Mouse (Mus musculus) embryonic stem cell, embryonic (primary cell): ENCODE measurements around the gene Dab2.

Experiments used
- CTCF ChIA-PET, 4 experiments: fragments of 300-600 bp in 2 of 4; fragments of 350-600 bp in 2 of 4; sonication (Branson Sonifier 250); formaldehyde crosslinking; loops; one replicate each; lab custom pipeline; 2022; ENCODE audit warnings: inconsistent platforms in 2 of 4; lab: Charles Lee
- POLR2A ChIA-PET, 4 experiments: fragments of 300-600 bp in 2 of 4; fragments of 350-600 bp in 2 of 4; sonication (Branson Sonifier 250); formaldehyde crosslinking; loops; one replicate each; lab custom pipeline; 2022; ENCODE audit warnings: antibody characterized with exemption in 4 of 4, inconsistent platforms in 1 of 4; lab: Charles Lee

Dab2 gene

DNA sequence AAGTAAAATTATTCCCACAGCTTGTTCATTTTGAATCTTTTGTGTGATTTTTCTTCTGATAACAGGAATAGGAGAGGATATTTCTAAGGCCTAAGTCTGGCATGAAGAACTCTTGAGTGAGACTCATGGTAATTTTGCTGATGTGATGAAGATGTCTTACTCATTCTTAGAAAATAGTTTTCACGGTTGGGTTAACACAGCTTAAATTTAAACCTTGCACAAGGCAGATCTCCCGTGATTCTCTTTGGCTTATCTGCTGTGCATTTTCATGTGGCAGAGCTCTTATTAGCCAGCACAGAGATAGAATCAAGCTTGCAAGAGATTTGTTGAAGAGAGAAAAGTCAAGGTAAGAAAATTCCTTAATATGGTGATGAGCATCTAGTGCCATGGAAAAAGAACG lies at the start of gene Dab2:
Dab2 (plus strand) TSS at position 235 of the 400 bp plus-strand sequence.
- ChIA-PET POLR2A (interaction anchor here in 1 of 4 experiments (1.3 kb wide), 1 partner anchor 10 kb away, joined by 3 read pairs; no protein-coding TSS in a partner anchor), CTCF (interaction anchor here in 2 of 4 experiments (0.6 kb wide), 2 partner anchors 609 to 1687 kb away, joined by 3 read pairs; no protein-coding TSS in a partner anchor)

DNA sequence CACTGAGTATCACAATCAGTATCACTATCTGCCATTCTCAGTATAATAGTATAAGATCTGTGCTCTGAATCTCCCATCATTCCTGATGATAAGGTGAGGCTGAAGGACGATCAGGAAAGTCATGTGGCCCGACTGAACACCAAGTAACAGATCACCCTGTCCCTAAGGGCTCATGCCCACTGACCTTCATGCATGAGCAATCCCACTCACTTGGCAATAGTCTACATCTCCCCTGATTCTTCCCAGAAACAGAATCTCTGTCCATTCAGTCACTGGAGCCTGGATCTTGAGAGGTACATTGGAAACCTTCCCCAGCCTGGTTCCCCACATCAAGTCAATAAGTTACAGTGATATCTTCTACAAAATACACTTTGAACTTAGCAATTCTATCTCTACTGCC lies 46.1 kb upstream of the Dab2 start:
- CTCF ChIA-PET = no interaction called here
- POLR2A ChIA-PET = no interaction called here

DNA sequence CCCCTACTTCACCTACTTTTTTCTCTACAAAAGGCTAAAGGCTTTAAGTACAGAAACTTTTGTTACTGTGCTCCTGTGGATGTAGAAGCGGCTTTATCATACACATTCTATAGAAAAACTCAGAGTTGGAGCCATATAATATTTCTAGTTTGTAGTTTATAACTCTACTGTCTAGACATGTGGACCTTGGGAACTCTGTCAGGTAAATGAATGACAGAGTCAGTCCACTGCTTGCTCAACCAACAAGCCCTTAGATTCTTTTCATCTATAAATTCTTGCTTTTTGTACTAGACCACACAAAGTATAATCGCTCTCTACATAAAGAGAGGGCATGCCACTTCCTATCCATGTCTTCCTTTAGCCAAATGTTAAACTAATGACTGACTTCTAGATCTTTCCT lies 45.2 kb upstream of the Dab2 start:
- ChIA-PET POLR2A (no interaction called here), CTCF (no interaction called here)

DNA sequence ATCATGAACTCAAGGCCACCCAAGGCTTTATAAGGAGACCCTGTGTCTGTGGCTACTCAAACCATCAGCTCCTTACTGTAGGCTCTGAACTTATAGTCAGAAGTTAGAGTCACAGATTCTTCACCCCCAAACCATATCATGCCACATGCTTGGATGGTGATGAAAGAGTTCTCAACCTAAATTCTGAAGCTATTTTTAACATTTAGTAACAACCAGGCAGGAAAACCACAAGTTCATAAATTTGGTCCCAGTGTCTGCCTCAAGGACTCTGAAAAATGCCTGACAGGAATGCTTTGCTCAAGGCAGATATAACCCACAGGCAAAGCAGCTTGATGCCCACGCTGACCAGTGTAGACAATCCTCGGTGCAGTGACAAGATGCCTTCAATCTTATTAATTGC lies 42.5 kb upstream of the Dab2 start:
- POLR2A ChIA-PET = no interaction called here
- CTCF ChIA-PET = no interaction called here

DNA sequence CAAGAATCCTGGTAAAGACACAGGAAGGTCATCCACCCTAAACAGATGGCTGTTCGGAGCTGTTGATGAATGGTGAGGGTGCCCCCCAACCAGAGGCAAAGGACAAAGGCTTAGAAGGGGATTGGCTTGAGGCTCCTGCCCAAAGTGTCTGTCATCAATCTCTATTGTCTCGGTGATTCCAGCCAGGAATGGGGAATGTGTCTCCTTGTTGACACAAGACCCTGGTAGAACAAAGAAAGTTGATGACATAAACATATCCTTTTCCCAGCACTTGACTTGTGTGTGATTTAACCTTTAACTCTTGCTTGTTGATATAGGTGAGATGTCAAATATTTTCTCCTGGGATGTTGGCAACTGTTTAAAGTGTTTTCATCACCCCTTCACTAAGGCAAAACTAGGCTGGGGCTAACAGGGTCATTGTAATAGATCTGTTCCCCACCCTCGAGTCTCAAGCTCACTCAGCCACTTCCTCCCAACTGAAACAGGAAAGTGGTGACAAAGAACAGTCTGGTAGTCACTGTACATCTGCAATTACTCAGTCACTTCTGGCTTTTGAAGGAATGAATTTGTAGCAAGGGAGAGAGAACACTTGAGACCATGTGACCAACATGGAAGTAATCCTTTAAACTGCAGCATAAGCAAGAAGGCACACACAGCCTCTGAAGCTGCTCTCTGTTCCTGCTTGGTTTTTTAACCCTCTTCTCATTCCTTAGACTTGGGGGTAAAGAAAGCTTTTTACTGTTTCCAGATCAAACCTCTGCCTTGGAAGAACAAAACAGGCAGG lies 39.4 kb upstream of the Dab2 start:
- ChIA-PET POLR2A (interaction anchor here in 1 of 4 experiments (0.6 kb wide), 1 partner anchor 722 kb away, joined by 4 read pairs; no protein-coding TSS in a partner anchor), CTCF (interaction anchor here in 2 of 4 experiments (0.6 to 1.1 kb wide), 2 partner anchors 22 to 266 kb away, joined by 3 read pairs; no protein-coding TSS in a partner anchor)

DNA sequence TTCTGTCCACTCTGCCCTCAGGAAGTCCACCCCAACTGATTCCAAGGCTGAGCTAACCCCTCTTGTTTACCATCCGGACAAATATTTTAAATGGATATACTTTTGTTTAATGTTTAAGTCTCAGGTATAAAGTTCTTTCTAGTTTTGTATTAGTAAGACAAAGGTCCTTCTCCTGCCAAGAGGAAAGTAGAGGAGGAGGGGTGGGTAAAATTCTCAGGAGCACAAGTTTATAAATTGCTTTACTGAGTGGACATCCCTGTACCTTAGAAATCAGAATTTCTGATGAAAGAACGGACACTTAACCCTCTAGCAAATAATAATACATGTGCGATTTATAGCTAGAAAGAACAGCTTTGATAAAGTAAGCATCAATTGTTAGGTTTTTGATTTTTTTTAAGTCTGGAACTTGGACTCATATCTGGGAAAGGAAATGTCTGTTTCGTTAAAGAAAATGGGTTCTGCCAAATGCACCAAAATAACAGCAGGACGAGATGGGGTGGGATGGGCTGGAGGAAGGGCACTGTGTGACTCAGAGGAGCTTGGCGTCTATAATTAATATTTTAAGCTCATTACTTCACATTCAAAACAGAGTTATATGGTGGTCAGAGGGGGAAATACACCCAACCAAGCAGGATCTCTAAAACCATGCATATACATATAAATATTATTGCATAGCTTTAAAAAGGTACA lies 38.7 kb upstream of the Dab2 start:
- ChIA-PET POLR2A (no interaction called here), CTCF (interaction anchor here in 1 of 4 experiments (0.5 kb wide), 1 partner anchor 23 kb away, joined by 3 read pairs; no protein-coding TSS in a partner anchor)

DNA sequence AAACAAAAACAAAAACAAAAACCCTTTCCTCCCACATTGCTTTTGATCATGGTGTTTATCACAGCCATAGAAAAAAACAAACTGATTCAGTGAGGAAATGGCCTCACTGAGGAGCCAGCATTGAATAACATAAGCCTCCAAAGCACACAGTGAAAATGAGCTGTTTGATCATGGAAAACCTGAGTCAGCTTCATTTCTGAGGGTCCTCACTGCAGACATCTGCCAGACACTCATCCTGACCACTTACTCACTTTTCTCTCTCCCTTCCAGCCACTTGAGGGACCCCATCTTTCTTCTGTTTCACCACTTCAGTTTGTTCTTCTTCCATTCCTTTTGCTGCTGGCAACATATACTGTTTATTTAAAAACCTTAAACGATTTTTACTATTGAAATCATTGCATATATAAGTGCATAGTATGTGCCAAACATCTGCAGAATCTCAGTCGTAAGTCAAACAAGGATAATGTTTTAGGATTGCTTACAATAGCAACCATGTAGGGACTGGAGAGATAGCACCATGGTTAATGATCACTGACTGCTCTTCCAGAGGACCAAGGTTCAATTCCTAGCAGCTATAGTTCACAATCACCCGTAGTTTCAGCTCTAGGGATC lies 32.3 kb upstream of the Dab2 start:
- ChIA-PET CTCF (no interaction called here), POLR2A (interaction anchor here in 1 of 4 experiments (1.4 kb wide), 1 partner anchor 9 kb away, joined by 3 read pairs; no protein-coding TSS in a partner anchor)

DNA sequence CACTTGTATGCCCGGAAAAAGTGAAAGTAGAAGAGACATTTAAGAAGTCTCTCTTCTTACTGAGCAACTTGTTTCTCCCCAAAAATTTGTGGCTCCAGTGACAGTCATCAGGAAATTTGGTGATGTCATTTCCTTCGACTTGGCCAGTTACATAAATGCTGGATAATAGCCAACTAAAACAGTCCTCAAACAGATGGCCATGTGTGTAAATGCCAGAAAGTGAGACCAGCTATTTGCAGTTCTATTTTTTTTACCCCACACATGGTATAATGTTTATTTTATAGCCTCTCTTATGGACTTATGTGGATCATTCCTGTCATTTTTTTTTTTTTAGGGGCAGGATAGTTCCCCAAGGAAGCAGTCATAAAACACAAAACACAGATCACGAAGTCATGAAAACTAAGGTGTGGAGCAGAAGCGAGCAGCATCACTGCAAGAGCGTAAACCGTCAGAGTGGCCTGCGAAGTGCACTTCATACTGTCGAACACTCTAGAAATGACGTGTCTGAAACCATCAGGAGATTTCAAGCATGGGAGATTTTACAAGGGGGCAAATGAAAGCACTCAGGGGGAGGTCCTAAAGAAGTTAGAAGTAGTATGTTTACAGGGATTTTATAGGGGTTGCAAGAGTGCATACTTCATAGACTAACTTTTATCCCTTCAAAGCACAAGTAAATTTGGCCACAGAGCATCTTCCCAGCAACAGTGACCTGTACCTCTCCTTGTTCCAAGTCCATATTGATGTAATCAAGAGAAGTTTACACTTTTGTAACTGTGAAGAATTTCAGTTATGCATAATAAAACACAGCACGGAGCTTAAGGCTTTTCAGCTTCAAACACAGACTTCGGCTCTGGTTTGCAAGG lies 20.8 kb upstream of the Dab2 start:
- POLR2A ChIA-PET = no interaction called here
- CTCF ChIA-PET = no interaction called here

DNA sequence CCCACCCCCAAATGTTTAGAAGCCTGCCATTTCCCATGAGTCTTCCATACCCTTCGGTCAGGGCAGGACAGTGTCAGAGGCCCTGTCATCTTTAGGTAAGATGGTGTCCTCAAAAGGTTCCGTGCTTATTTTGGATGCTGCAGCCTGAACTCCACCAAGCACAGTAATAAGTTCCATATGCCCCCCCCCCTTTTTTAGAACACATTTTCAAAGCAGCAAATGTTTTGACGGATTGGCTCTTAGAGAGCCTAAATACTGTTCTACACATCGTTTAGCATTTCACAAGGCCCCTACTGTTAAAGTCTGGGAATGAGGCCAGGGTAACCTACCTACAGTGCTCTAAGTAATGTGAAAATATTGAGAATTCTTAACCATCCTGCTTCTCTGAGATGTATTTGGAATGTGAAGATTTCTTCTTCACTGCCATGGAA lies 19.6 kb upstream of the Dab2 start:
- ChIA-PET CTCF (no interaction called here), POLR2A (no interaction called here)

DNA sequence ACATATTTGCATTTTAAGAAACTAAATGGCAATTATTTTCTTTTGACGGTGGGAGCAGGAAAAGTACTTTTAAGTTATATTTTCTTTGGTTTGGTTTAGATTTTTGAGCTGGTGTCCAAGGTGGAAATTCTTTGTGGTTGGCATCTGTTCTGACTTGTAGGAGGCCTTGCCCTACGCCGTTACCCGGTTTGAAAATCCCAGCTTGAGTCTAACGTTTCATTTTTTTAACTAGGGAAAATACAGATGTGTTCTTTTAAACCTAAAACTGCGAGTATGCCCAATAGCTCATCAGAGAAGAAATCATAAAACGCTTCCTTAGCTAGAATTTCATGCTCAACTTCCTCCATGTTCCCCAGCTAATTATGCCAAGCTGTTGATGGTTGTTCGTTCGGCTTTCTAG lies 16.3 kb upstream of the Dab2 start:
- CTCF ChIA-PET = no interaction called here

DNA sequence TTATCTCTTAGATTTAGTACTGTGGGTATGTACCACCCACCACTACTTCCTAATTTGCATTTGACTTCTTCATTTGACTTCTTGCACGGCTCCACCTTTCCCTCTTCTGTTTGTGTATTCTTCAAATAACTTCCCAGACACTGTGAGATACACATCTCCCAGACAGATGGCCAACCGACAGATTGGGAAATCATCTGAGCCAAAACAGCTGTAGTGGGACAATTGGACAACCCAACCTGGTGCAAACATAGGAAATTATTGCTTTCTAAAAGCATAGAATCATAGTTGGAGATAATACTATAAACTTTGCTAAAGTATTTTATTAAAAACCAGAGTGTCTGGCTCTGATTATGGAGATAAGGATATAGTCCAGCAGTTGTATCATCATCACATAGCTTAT lies 3.5 kb upstream of the Dab2 start:
- ChIA-PET CTCF (no interaction called here), POLR2A (no interaction called here)

More for the DNA sequence above, 16.3 kb upstream of the Dab2 start:
- POLR2A ChIA-PET = no interaction called here

DNA sequence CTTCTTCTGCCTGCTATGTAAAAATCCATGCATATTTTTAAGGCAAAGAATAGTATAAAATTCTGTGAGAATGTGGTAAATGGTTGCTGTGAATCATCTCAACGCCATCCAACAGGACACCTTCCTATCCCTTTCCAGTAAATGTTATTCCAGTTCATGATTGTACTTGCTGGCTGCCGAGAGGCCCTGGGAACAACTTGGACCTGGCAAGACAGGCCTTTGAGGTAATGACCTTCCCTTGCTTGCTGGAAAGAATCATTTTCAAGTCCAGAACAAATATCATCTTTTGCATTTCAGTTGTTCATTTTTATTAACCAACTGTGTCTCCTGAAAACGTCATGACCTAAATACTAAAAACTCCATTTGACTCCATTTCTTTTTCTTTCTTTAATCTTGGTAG lies 862 bp upstream of the Dab2 start:
- POLR2A ChIA-PET = no interaction called here
- CTCF ChIA-PET = no interaction called here

DNA sequence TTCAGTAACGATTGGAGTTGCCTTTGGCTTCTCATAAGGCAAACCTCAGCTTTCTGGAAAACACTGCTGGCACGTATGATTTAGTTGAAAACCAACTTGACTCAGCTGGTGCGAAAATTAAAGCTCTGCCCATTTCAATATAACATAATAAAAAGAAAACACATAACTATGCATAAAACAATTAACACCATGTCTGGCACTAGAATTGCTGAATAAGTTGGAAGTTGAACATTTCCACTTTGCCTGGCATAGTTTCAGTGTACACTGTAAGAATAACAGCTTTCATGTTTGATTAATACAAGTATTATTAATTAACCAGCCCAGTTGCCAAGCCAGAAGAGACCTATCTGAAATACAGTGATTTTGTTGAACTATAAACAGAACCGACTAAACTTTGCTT lies 2.6 kb downstream of the Dab2 start:
- ChIA-PET POLR2A (no interaction called here), CTCF (no interaction called here)

DNA sequence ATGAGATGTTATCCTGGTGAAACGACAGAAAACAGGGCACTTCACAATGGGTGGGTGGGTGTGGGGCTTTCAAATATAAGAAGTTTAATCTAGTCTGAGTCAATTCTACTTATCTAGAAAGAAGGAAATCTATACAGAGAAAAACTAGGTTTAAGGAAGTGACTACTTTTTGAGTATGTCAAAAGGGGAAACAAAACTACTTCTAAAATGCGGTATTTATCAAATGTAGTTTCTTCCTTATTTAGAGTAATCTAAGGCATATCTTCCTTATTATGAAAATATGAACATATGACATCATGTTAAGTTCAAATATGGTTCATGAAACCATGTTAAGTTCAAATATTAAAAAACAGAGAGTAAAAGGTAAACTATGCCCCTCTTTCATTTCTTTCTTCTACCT lies 4.2 kb downstream of the Dab2 start:
- ChIA-PET CTCF (no interaction called here), POLR2A (no interaction called here)

DNA sequence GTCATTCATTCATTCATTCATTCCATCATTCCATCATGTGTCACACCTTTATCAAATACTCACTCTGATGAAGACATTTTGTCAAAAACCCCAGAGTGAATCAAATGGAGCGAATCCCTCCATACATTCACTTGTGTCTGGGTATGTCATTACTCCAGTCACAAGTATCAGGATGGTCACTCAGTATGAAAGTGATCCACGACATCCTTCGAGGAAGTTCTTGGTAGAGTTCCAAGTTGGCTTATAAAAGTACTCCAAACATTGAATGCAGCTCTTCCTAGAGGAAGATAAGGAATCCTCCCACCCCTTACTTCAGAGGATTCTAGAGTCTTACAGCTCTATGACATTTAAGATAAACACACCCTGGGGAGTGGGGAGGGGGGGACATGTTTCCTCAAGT lies 10.0 kb downstream of the Dab2 start:
- ChIA-PET CTCF (no interaction called here), POLR2A (interaction anchor here in 2 of 4 experiments (1.1 to 1.3 kb wide), 2 partner anchors 10 to 23 kb away, joined by 3 read pairs; partner anchors contain the start of gene Dab2 (in 1 of the 2))

DNA sequence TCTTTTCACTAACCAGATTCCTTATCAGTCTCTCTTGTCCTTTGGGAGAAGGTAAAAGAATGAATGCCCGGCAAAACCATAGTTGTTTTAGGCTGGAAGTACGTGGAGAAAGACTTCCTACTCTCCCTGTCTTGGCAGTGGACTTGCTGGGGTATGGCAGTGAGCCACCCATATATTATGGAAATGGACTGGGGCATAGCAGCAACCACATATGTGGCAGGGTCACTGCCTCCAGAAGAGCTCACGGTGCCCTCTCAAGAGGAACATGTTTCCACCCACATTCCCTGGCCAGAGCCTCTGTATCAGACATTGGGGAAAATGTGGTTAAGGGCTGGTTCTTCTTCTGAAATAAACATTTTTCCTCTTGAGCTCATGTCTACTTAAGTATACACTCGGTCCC lies 10.8 kb downstream of the Dab2 start:
- ChIA-PET CTCF (no interaction called here), POLR2A (interaction anchor here in 2 of 4 experiments (1.1 to 1.3 kb wide), 2 partner anchors 11 to 22 kb away, joined by 3 read pairs; partner anchors contain the start of gene Dab2 (in 1 of the 2))

DNA sequence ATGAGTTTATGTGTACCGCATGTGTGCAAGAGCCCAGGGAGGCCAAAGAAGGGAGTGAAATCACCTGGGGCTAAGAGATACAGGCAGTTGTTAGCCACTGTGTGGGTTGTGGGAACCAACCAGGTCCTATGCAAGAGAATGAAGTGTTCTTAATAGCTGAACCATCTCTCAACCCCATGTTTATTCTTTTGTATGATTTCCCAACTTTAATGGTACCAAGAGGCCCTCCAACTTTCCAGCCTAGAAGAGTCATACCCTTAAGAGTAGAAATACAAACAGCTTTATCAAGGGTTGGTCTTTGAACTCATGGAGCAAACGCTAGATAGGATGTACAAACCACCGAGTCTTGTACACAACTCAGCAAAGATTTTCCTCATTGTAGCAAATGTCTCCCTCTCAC lies 12.8 kb downstream of the Dab2 start:
- ChIA-PET POLR2A (no interaction called here), CTCF (no interaction called here)

DNA sequence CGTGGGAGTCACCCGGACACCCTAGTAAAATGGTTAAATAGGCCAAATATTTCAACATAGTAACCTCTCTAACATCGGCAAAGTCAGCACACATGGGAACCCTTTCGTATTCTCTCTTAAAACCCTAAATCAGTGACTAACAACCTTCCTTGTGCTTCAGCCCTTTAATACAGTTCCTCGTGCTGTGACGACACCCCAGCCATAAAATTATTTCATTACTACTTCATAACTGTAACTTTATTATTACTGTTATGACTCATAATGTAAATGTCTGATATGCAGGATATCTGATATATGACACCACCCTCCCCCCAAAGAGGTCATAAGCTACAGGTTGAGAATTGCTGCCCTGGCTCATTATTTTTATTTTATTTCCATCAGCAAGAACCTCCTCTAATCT lies 19.8 kb downstream of the Dab2 start:
- CTCF ChIA-PET = no interaction called here

DNA sequence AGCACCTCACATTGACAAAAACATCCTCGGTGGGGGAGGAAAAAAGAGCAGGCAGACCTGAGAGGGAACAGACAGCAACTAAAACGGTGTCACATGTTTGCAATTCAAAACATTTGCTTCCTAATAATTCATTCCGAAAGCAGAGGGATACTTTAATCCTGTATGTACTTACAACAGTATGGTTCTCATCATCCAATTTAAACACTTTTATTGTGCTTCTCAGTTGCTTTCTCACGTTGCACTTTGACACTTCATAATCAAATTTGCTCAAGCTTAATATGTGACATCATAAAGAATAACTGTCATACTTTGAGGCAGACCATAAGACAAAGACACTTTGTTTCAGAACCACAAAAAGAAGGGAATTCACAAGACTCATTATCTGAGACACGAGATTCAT lies 20.9 kb downstream of the Dab2 start:
- POLR2A ChIA-PET = no interaction called here
- CTCF ChIA-PET = no interaction called here

More for the DNA sequence above, 19.8 kb downstream of the Dab2 start:
- POLR2A ChIA-PET = no interaction called here
